9 mouse cellular contexts compared by ENCODE assay signal in genomic region chr5:75280698-75281097, GRCm38 (mm10).
"Had no signal": no experiment of that assay in that cellular context is flagged by ENCODE, and none has a peak within 500 bp of the region (broad histone marks: within the 10 kb centered on the region; RNA-seq: fewer than 3 reads in every experiment).

No protein-coding gene starts in this region.

- ATAC-seq: intestine, embryonic 15.5 days; midbrain, embryonic 13.5 days had no signal

- H3K4me2 ChIP-seq: intestine, embryonic 15.5 days; midbrain, embryonic 13.5 days had no signal

- H3K36me3 ChIP-seq: intestine, embryonic 15.5 days; limb, embryonic 10.5 days; midbrain, embryonic 13.5 days had no signal

- H3K4me3 ChIP-seq: intestine, embryonic 15.5 days; limb, embryonic 10.5 days; midbrain, embryonic 13.5 days had no signal

- H3K9ac ChIP-seq: intestine, embryonic 15.5 days; midbrain, embryonic 13.5 days had no signal

- H3K27me3 ChIP-seq: intestine, embryonic 15.5 days; midbrain, embryonic 13.5 days had no signal

- DNase-seq: kidney, adult 18-20 months; kidney, postnatal 14 days; lung, postnatal 10 days; right cerebral cortex, adult 18-20 months; thymus, postnatal 4 days had no signal

- H3K27ac ChIP-seq: intestine, embryonic 15.5 days; limb, embryonic 10.5 days; midbrain, embryonic 13.5 days; stomach, postnatal 0 days had no signal

- H3K9me3 ChIP-seq: intestine, embryonic 15.5 days; limb, embryonic 10.5 days; midbrain, embryonic 13.5 days had no signal
